Mouse (Mus musculus) heart, embryonic 14.5 days (tissue): Measurements from ENCODE around the gene Hp1bp3. TPM values are rescaled to one million over a fixed set of nuclear protein-coding genes. Genes with fewer than 3 reads are reported as not detected.

ENCODE experiments used
- ATAC-seq: fragments of 200-750 bp; cut with Nextera tagmentation; 2 replicates; pipeline ENCODE4 v1.8.0; 2017; ENCODE audit warnings: low read depth, moderate TSS enrichment; ENCODE audit not compliant: insufficient number of reproducible peaks, insufficient read depth, low FRiP score
- H3K27ac ChIP-seq, 2 experiments: fragments of 200-500 bp in 1 of 2; fragments of 300-500 bp in 1 of 2; sonication (generic) in 1 of 2; replicated peaks in 1 of 2; 2 replicates each; pipeline ENCODE4 v1.5.1; 2012 to 2014; ENCODE audit warnings: low read depth in 2 of 2, low read length in 2 of 2, control low read depth in 1 of 2, mild to moderate bottlenecking in 1 of 2, mixed read lengths in 1 of 2; ENCODE audit not compliant: control insufficient read depth in 1 of 2, insufficient read depth in 1 of 2
- H3K27me3 ChIP-seq: fragments of 300-500 bp; sonication (generic); 2 replicates; pipeline ENCODE4 v1.6.1; 2014; ENCODE audit warnings: mild to moderate bottlenecking, low read length, control low read depth; ENCODE audit not compliant: control insufficient read depth, insufficient read depth
- H3K36me3 ChIP-seq: fragments of 300-500 bp; sonication (generic); 2 replicates; pipeline ENCODE4 v1.6.1; 2014; ENCODE audit warnings: mild to moderate bottlenecking, control low read depth, low read length, mixed read lengths; ENCODE audit not compliant: control insufficient read depth, insufficient read depth
- H3K4me1 ChIP-seq, 2 experiments: fragments of 200-500 bp in 1 of 2; fragments of 300-500 bp in 1 of 2; sonication (generic) in 1 of 2; 2 replicates each; pipeline ENCODE4 v1.6.1; 2012 to 2014; ENCODE audit warnings: low read length in 2 of 2, control low read depth in 1 of 2, mixed read lengths in 1 of 2; ENCODE audit not compliant: control insufficient read depth in 2 of 2, insufficient read depth in 2 of 2
- H3K4me2 ChIP-seq: fragments of 300-500 bp; sonication (generic); 2 replicates; pipeline ENCODE4 v1.6.1; 2014; ENCODE audit warnings: mild to moderate bottlenecking, low read length
- H3K4me3 ChIP-seq, 2 experiments: fragments of 200-500 bp in 1 of 2; fragments of 300-500 bp in 1 of 2; sonication (generic) in 1 of 2; 2 replicates each; pipeline ENCODE4 v1.5.1; 2012 to 2014; ENCODE audit warnings: low read length in 2 of 2, mild to moderate bottlenecking in 2 of 2, control low read depth in 1 of 2, low read depth in 1 of 2, moderate library complexity in 1 of 2; ENCODE audit not compliant: control insufficient read depth in 1 of 2, insufficient read depth in 1 of 2
- H3K9ac ChIP-seq: fragments of 300-500 bp; sonication (generic); 2 replicates; pipeline ENCODE4 v1.6.1; 2014; ENCODE audit warnings: mild to moderate bottlenecking, low read length
- H3K9me3 ChIP-seq: fragments of 300-500 bp; sonication (generic); 2 replicates; pipeline ENCODE4 v1.6.1; 2016; ENCODE audit warnings: low read length, control low read depth; ENCODE audit not compliant: control insufficient read depth
- WGBS: fragments of 180-500 bp; shearing (Covaris S2); extraction: QIAGEN DNeasy Blood & Tissue Kit; methylation state at CpG from one replicate; pipeline ENCODE4 v1.1.7; 2014; 5-methylcytosine and 5-hydroxymethylcytosine counted together
- polyA plus RNA-seq: library from polyadenylated mRNA; unstranded; fragments of >200 nt; fragmentation: Nextera tagmentation; extraction: Ambion mirVana; gene quantifications from 2 replicates; pipeline ENCODE4 v1.2.1, GENCODE M21; 2014

The Hp1bp3 gene
- polyA plus RNA-seq, 1 experiment from 2014 or later, result 108 TPM

DNA sequence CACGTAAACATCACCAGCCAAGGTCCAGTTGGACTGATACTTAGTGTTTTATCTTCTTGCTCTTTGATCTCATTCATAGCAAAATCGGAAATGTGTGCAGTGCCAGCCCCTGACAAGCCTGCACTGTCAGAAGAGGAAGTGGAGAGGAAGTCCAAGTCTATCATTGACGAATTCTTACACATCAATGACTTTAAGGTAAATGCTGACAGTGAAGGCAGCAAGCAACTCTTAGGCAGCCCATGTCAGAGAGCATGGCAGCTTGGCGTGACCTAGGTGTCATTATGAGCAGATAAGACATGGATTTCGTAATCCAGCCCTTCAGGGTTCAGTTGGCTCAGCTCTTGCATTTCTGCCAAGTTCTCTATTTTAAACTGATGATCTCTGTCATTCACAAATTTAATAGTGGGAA, 31.5 kb upstream of the Hp1bp3 start:
- H3K9ac ChIP-seq, result no peak overlapping the region
- H3K36me3 ChIP-seq, result peaks cover 94% of the 10 kb centered on the region
- H3K4me3 ChIP-seq, result no peak overlapping the region
- WGBS, result 68% methylated on average over 5 of the region's 5 CpGs
- peaks cover 11 to 23% of the 10 kb centered on the region in 2 experiments for H3K4me1 ChIP-seq
- H3K9me3 ChIP-seq, result no peaks in the 10 kb centered on the region
- no peak for ATAC-seq
- no peak overlapping the region for H3K27ac ChIP-seq
- no peak overlapping the region for H3K4me2 ChIP-seq
- no peaks in the 10 kb centered on the region for H3K27me3 ChIP-seq

DNA sequence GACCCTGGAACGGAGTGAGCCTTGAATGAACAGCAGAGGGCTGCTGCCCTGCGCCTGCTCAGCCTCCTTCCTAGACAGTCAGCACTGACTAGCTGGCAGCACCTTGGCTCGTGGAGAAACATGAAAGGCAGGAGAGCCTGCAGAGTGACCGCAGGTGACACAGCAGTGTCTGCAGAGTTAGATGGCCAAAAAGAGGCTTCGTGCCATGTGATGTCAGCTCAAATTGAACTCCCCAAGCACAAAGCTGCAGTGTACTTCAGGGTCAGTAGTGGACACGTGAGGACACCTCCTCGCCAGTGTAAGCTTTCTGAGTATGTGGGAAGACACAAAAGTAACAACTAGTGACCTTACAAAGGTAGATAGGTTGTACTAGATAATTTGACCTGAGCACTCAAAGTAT, 30.1 kb upstream of the Hp1bp3 start:
- Histone ChIP-seq H3K36me3 (peaks cover 94% of the 10 kb centered on the region), H3K9ac (no peak overlapping the region), H3K27me3 (no peaks in the 10 kb centered on the region), H3K4me2 (no peak overlapping the region), H3K9me3 (no peaks in the 10 kb centered on the region), H3K4me1 (peaks cover 11 to 23% of the 10 kb centered on the region in 2 experiments), H3K27ac (no peak overlapping the region), H3K4me3 (no peak overlapping the region)
- no peak for ATAC-seq
- 87% methylated on average over 7 of the region's 7 CpGs for WGBS

DNA sequence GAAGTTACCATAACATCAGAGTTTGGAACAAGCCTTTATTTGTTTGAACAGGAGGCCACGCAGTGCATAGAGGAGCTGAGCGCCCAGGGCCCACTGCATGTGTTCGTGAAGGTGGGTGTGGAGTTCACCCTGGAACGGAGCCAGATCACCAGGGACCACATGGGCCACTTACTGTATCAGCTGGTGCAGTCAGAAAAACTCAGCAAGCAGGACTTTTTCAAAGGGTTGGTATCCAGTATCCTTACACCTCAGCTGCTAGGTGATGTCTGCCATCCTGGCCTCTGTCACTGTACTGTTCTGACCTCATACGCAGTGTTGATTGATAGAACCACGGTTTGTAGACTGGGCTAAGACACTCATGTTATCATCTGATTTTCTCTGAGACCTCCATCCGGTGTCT, 28.1 kb upstream of the Hp1bp3 start:
- Histone ChIP-seq H3K36me3 (peaks cover 96% of the 10 kb centered on the region), H3K4me3 (no peak overlapping the region), H3K4me2 (no peak overlapping the region), H3K27ac (peak overlapping the region; percentile 44 to 74), H3K27me3 (no peaks in the 10 kb centered on the region), H3K9ac (no peak overlapping the region), H3K4me1 (peaks cover 11 to 23% of the 10 kb centered on the region in 2 experiments), H3K9me3 (no peaks in the 10 kb centered on the region)
- 35% methylated on average over 7 of the region's 7 CpGs for WGBS
- ATAC-seq, result peak; percentile 67; the same call in 1 of the 2 replicates

DNA sequence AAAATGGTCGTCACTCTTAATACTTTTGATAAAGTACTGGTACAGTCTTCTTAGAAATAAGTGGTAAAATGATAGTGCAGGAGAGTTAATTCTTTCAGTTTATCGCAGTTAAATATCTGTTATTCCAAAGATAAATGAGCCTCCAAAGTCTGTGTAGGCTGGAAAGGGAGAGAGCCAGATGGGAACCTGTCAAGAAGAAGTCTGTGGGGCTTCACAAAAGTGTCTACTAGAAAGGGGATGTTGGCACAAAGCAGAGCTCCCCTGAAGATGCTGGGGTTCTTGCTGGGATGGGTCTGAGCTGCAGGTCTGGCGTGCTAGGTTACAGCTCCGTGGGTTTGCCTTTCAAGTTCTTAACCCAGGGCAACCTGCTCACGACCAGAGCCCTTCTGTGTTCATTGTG, 23.5 kb upstream of the Hp1bp3 start:
- Histone ChIP-seq H3K9me3 (no peaks in the 10 kb centered on the region), H3K36me3 (peaks cover 96% of the 10 kb centered on the region), H3K27ac (no peak overlapping the region), H3K27me3 (no peaks in the 10 kb centered on the region), H3K4me3 (no peak overlapping the region), H3K9ac (no peak overlapping the region), H3K4me1 (peaks cover 11 to 20% of the 10 kb centered on the region in 2 experiments), H3K4me2 (no peak overlapping the region)
- 82% methylated on average over 5 of the region's 5 CpGs for WGBS
- ATAC-seq, result no peak

DNA sequence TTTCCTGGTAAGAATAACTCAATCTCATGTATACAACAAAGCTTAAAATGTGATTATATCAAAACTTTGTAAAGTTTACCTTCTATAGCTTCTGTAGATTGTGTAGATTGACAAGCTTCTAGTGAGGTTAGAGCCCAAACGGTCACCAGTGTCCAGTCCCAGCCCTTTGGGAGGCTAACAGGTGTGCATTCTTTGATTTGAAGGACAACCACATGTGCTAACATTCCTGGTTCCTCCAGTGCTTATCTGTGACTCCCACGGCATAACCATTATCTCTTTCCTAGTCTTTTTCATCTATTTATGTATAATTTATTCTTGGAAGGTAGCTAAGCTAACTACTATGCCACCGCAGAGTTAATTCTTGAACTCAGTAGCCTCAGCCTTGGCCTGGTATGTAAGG, 15.3 kb upstream of the Hp1bp3 start:
- WGBS, result 76% methylated on average over 3 of the region's 3 CpGs
- no peaks in the 10 kb centered on the region for H3K27me3 ChIP-seq
- H3K36me3 ChIP-seq, result peaks cover 95% of the 10 kb centered on the region

DNA sequence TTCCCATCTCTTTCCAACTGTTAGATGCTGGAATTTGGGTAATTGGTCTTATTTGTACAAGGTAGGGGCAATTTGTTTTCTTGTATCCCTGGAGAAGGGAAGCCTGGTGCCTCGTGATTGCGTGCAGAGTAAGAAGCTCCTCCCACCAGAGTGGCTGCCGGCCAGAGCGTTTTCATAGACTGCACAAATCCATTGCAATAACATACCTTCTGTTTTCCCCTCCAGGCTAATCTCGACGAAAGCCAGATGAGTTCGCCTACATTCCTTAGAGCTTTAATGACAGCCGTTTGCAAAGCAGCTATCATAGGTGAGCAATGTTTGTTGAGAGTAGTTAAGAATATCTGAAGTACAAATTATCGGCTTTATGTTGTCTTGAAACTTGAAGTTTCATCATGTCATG, 14.4 kb upstream of the Hp1bp3 start:
- no peaks in the 10 kb centered on the region for H3K9me3 ChIP-seq
- H3K4me2 ChIP-seq, result no peak overlapping the region
- no peak overlapping the region for H3K9ac ChIP-seq
- no peaks in the 10 kb centered on the region for H3K4me1 ChIP-seq
- no peak for ATAC-seq
- no peak overlapping the region for H3K4me3 ChIP-seq
- H3K36me3 ChIP-seq, result peaks cover 93% of the 10 kb centered on the region
- 0 out of 4 replicates have a peak overlapping the region, but pooled peaks of 1 of the 2 experiments have one; percentile 6 for H3K27ac ChIP-seq
- 33% methylated on average over 9 of the region's 9 CpGs for WGBS
- no peaks in the 10 kb centered on the region for H3K27me3 ChIP-seq

More for the DNA sequence above, 15.3 kb upstream of the Hp1bp3 start:
- H3K9ac ChIP-seq, result no peak overlapping the region
- no peaks in the 10 kb centered on the region for H3K4me1 ChIP-seq
- ATAC-seq, result no peak
- no peak overlapping the region for H3K27ac ChIP-seq
- no peak overlapping the region for H3K4me2 ChIP-seq
- H3K9me3 ChIP-seq, result no peaks in the 10 kb centered on the region
- no peak overlapping the region for H3K4me3 ChIP-seq

DNA sequence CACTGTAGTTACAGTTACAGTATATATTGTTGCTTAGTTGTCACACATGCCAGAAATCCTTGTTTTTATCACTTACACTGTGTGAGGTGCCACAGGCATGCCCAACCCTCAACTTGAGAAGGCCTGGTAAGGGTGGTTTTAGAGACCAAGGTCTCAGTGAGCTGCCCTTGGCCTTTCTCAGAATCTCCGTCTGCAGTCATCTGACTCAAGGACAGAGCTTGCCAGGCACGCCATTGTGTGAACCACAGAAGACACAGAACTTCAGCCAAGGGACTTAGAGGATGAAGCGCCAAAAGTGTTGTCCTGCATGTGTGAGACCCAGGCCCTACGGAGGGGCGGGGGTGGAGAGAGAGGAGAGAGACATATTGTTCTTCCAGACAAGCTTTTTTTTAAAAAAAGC, 6.0 kb upstream of the Hp1bp3 start:
- ATAC-seq, result no peak
- Histone ChIP-seq H3K4me1 (no peaks in the 10 kb centered on the region), H3K4me3 (no peak overlapping the region), H3K9ac (no peak overlapping the region), H3K27ac (no peak overlapping the region), H3K4me2 (no peak overlapping the region), H3K9me3 (no peaks in the 10 kb centered on the region), H3K27me3 (no peaks in the 10 kb centered on the region), H3K36me3 (peaks cover 47% of the 10 kb centered on the region)
- 90% methylated on average over 5 of the region's 5 CpGs for WGBS

DNA sequence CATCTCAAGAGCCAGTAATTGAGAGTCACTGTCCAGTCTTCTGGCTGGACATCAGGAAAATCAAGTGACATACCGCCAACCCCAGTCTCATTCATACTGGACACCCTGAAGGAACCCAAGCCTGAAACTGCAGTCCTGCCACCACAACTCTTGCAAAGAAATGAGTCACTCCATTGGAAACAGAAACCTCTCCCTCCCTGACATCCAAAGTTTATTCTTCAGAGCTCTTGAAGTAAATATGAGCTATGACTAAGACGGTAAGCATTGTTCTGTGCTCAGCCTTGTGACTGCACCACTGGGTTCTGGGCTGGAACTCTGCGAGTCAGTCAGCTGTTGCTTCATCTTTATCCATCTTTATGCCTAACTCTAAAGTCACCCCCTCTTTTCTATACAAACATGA, 2.2 kb upstream of the Hp1bp3 start:
- Histone ChIP-seq H3K9ac (no peak overlapping the region), H3K4me1 (peaks cover 7 to 17% of the 10 kb centered on the region in 2 experiments), H3K4me3 (no peak overlapping the region), H3K9me3 (no peaks in the 10 kb centered on the region), H3K4me2 (no peak overlapping the region), H3K27me3 (no peaks in the 10 kb centered on the region), H3K36me3 (peaks cover 15% of the 10 kb centered on the region), H3K27ac (no peak overlapping the region)
- 66% methylated on average over 3 of the region's 3 CpGs for WGBS
- no peak for ATAC-seq
